Mouse (Mus musculus) cerebral cortex, adult 2 months (tissue): ENCODE results near the gene Vat1.

Source experiments
- WGBS: fragments of 180-500 bp; shearing (Covaris S2); methylation state at CpG from one replicate; pipeline ENCODE4 v1.1.7; 2018; 5-methylcytosine and 5-hydroxymethylcytosine counted together

The Vat1 gene

GRCm38 (mm10) chr11:101465869-101466551 lies at the start of gene Vat1:
Gene Vat1, minus strand, starts transcription at chr11:101466230.
- 2% methylated on average over 60 of the region's 60 CpGs for WGBS

- WGBS: 94% methylated on average over 7 of the region's 7 CpGs
These were observed 41.1 kb upstream of the Vat1 start for GRCm38 (mm10) chr11:101507090-101507489.

GRCm38 (mm10) chr11:101506269-101506780 lies 40.3 kb upstream of the Vat1 start:
- 60% methylated on average over 5 of the region's 5 CpGs for whole genome bisulfite sequencing

- 89% methylated on average over 6 of the region's 6 CpGs for WGBS
These were observed 20.1 kb upstream of the Vat1 start for GRCm38 (mm10) chr11:101486126-101486525.

- 69% methylated on average over 6 of the region's 6 CpGs for WGBS
These were observed 19.5 kb upstream of the Vat1 start for GRCm38 (mm10) chr11:101485509-101486028.

- WGBS: 93% methylated on average over 7 of the region's 7 CpGs
These were observed 18.8 kb upstream of the Vat1 start for GRCm38 (mm10) chr11:101484814-101485213.

GRCm38 (mm10) chr11:101484245-101484644 lies 18.2 kb upstream of the Vat1 start:
- 93% methylated on average over 6 of the region's 6 CpGs for WGBS

GRCm38 (mm10) chr11:101483804-101484203 lies 17.8 kb upstream of the Vat1 start:
- 75% methylated on average over 3 of the region's 3 CpGs for WGBS

GRCm38 (mm10) chr11:101480912-101481311 lies 14.9 kb upstream of the Vat1 start:
- WGBS: 79% methylated on average over 6 of the region's 6 CpGs

GRCm38 (mm10) chr11:101479171-101479635 lies 13.2 kb upstream of the Vat1 start:
- WGBS: 24% methylated on average over 18 of the region's 18 CpGs

GRCm38 (mm10) chr11:101477552-101478211 lies 11.7 kb upstream of the Vat1 start:
- WGBS: 31% methylated on average over 10 of the region's 10 CpGs

- WGBS: 31% methylated on average over 4 of the region's 4 CpGs
These were observed 11.1 kb upstream of the Vat1 start for GRCm38 (mm10) chr11:101477194-101477551.

GRCm38 (mm10) chr11:101476361-101476760 lies 10.3 kb upstream of the Vat1 start:
- WGBS: 91% methylated on average over 4 of the region's 4 CpGs

- WGBS: 57% methylated on average over 5 of the region's 5 CpGs
These were observed 8.3 kb upstream of the Vat1 start for GRCm38 (mm10) chr11:101474298-101474697.

- 75% methylated on average over 1 of the region's 1 CpGs for WGBS
These were observed 7.7 kb upstream of the Vat1 start for GRCm38 (mm10) chr11:101473686-101474085.

GRCm38 (mm10) chr11:101472336-101472735 lies 6.3 kb upstream of the Vat1 start:
- WGBS: 60% methylated on average over 7 of the region's 7 CpGs

GRCm38 (mm10) chr11:101471926-101472325 lies 5.9 kb upstream of the Vat1 start:
- 52% methylated on average over 3 of the region's 3 CpGs for WGBS

- WGBS: 71% methylated on average over 7 of the region's 7 CpGs
These were observed 4.2 kb upstream of the Vat1 start for GRCm38 (mm10) chr11:101470206-101470605.

- 41% methylated on average over 4 of the region's 4 CpGs for WGBS
These were observed 3.1 kb upstream of the Vat1 start for GRCm38 (mm10) chr11:101469155-101469554.

GRCm38 (mm10) chr11:101468731-101469130 lies 2.7 kb upstream of the Vat1 start:
- WGBS: 8% methylated on average over 13 of the region's 13 CpGs

GRCm38 (mm10) chr11:101468263-101468688 lies 2.2 kb upstream of the Vat1 start:
- under 1% methylated on average over 30 of the region's 31 CpGs for WGBS

GRCm38 (mm10) chr11:101467477-101468262 lies 1.6 kb upstream of the Vat1 start:
- under 1% methylated on average over 53 of the region's 54 CpGs for WGBS
